Mouse (Mus musculus) midbrain, embryonic 11.5 days (tissue): Measurements from ENCODE around the gene Ckmt1. TPM values are rescaled to one million over a fixed set of nuclear protein-coding genes. Genes with fewer than 3 reads are reported as not detected.
A peak's percentile ranks its signal among the peaks of the same experiment; 100 is the strongest.

Experiments used
- ATAC-seq: fragments of 200-750 bp; cut with Nextera tagmentation; 2 replicates; pipeline ENCODE4 v1.8.0; 2017; ENCODE audit warnings: moderate TSS enrichment, moderate library complexity; ENCODE audit not compliant: low FRiP score
- DNase-seq: peaks from one replicate; pipeline ENCODE4 v3.0.0; 2015; ENCODE audit warnings: low spot score; ENCODE audit errors: missing footprints
- H3K27ac ChIP-seq: fragments of 300-500 bp; sonication (generic); 2 replicates; pipeline ENCODE4 v1.5.1; 2014; ENCODE audit warnings: low read depth, low read length
- H3K27me3 ChIP-seq: fragments of 300-500 bp; sonication (generic); 2 replicates; pipeline ENCODE4 v1.6.1; 2014; ENCODE audit warnings: mild to moderate bottlenecking, low read length, moderate library complexity, mixed read lengths; ENCODE audit not compliant: control insufficient read depth, insufficient read depth
- H3K36me3 ChIP-seq: fragments of 300-500 bp; sonication (generic); 2 replicates; pipeline ENCODE4 v1.6.1; 2014; ENCODE audit warnings: mild to moderate bottlenecking, low read length, moderate library complexity, mixed read lengths; ENCODE audit not compliant: control insufficient read depth, insufficient read depth
- H3K4me1 ChIP-seq: fragments of 300-500 bp; sonication (generic); 2 replicates; pipeline ENCODE4 v1.6.1; 2014; ENCODE audit warnings: low read length; ENCODE audit not compliant: control insufficient read depth, insufficient read depth
- H3K4me2 ChIP-seq: fragments of 300-500 bp; sonication (generic); 2 replicates; pipeline ENCODE4 v1.6.1; 2014; ENCODE audit warnings: mild to moderate bottlenecking, moderate library complexity
- H3K4me3 ChIP-seq: fragments of 300-500 bp; sonication (generic); 2 replicates; pipeline ENCODE4 v1.5.1; 2014; ENCODE audit warnings: low read depth, low read length
- H3K9ac ChIP-seq: fragments of 300-500 bp; sonication (generic); 2 replicates; pipeline ENCODE4 v1.6.1; 2014; ENCODE audit warnings: low read length
- H3K9me3 ChIP-seq: fragments of 300-500 bp; sonication (generic); 2 replicates; pipeline ENCODE4 v1.6.1; 2016; ENCODE audit warnings: low read length; ENCODE audit not compliant: control insufficient read depth
- WGBS: fragments of 180-500 bp; shearing (Covaris S2); extraction: QIAGEN DNeasy Blood & Tissue Kit; methylation state at CpG from one replicate; pipeline ENCODE4 v1.1.7; 2014; 5-methylcytosine and 5-hydroxymethylcytosine counted together
- polyA plus RNA-seq: library from polyadenylated mRNA; unstranded; fragments of >200 nt; fragmentation: Nextera tagmentation; extraction: Ambion mirVana; gene quantifications from 2 replicates; pipeline ENCODE4 v1.2.1, GENCODE M21; 2014

The Ckmt1 gene
- polyA plus RNA-seq, 1 experiment from 2014 or later: 4.1 TPM

DNA sequence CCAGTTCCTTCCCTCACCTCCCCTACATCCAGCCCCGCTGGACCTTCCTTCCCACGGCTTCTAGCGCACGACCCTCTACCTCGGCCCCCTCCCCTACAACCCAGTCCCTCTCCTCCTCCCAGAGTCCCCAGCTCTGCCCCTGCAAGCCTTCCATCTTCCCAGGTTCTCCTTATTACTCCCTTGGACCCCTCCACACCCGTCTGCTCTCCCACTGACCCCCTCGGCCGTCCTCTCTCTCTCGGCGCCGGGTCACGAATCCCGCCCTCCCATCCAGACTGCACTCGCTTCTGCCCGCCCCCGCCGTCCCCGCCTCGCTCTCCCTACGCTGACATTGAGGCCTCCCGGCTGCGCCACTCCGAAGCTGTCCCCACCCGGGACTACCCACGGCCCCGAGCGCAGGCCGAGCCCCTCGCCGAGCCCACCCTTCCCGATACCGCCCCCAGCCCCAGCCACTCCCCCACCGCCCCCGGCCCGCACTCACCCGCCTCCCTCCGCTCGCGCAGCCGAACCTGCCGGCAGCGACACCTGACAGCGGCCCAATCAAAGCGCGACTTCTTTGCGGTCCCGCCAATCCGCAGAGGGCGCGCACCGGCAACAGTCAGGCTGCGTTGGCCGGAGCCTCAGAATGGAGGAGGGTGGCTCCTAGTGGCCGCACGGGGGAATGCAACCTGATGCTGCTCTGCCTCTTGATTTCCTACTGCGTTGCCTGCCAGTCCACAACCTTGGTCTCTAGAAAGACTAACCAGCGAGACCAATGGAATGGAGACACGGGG is 2.5 kb upstream of the Ckmt1 start, which contains the start of gene Ppip5k1:
Ppip5k1 (minus strand) TSS at position 577 of the 773 bp plus-strand sequence.
- DNase-seq (peak; percentile 99), ATAC-seq (peak; percentile 94)
- peak within 1 kb of the TSS; percentile 59 for H3K4me3 ChIP-seq
- H3K4me1 ChIP-seq: peaks cover 12% of the 10 kb centered on the region; the same call in 1 of the 2 replicates
- no peaks in the 10 kb centered on the region for H3K9me3 ChIP-seq
- peak within 1 kb of the TSS; percentile 77 for H3K9ac ChIP-seq
- H3K27ac ChIP-seq: peak within 1 kb of the TSS; percentile 54; the same call in 1 of the 2 replicates
- peak within 1 kb of the TSS; percentile 68 for H3K4me2 ChIP-seq
- WGBS: under 1% methylated on average over 56 of the region's 58 CpGs
- H3K36me3 ChIP-seq: no peaks in the 10 kb centered on the region
- peaks cover 12% of the 10 kb centered on the region for H3K27me3 ChIP-seq

DNA sequence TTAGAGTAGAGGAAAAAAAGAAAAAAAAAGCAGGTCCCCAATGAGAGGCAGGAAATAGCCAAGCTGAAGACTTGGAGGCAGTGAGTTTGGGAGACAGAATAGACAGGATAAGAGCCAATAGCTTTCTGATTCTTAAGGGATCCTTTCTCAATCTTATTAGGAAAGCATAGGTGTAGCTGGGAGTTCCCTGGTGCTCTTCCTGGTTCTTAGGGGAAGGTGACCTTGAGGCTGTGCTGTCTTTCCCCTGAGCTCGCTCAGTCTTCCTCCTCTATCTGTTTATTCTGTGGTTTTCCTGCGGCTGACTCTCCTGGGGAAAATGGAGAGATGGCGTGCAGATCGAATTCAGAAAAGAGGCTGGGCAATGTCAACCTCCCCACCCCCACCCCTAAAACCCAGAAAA is 447 bp downstream of the Ckmt1 start:
- no peak for ATAC-seq
- H3K27ac ChIP-seq: no peak overlapping the region

DNA sequence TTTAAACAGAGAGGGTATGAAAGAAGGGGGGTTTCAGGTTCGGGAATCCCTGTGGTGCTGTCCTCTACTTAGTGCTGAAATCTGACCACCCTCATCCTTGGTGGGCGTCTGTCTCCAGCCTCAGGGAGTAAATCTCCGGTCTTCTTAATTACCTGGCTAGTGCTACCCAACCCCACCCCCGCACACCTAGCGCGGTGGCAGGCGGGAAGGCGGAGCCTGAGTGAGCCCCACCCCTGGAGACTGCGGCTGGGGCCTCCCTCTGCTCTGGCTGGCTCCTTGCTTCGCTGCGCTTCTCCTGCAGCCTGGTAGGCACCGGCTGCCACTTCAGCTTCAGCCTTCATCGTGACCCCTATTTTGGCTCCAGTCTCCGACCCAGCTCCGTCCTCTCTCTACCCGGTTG is 867 bp downstream of the Ckmt1 start:
- no peaks in the 10 kb centered on the region for H3K36me3 ChIP-seq
- ATAC-seq (peak; percentile 25; the same call in 1 of the 2 replicates), DNase-seq (peak; percentile 90)
- no peak overlapping the region for H3K27ac ChIP-seq
- peaks cover 12% of the 10 kb centered on the region; the same call in 1 of the 2 replicates for H3K4me1 ChIP-seq
- peaks cover 12% of the 10 kb centered on the region for H3K27me3 ChIP-seq
- peak overlapping the region; percentile 53 for H3K4me2 ChIP-seq
- H3K9ac ChIP-seq: peak overlapping the region; percentile 62
- H3K9me3 ChIP-seq: no peaks in the 10 kb centered on the region
- peak overlapping the region; percentile 29 for H3K4me3 ChIP-seq
- under 1% methylated on average over 16 of the region's 16 CpGs for WGBS

More for the DNA sequence above, 447 bp downstream of the Ckmt1 start:
- peak; percentile 86 for DNase-seq
- peaks cover 12% of the 10 kb centered on the region; the same call in 1 of the 2 replicates for H3K4me1 ChIP-seq
- H3K9ac ChIP-seq: no peak overlapping the region
- H3K36me3 ChIP-seq: no peaks in the 10 kb centered on the region
- no peaks in the 10 kb centered on the region for H3K9me3 ChIP-seq
- H3K4me3 ChIP-seq: no peak overlapping the region; the same call in 1 of the 2 replicates
- peaks cover 12% of the 10 kb centered on the region for H3K27me3 ChIP-seq
- H3K4me2 ChIP-seq: peak overlapping the region; percentile 53
- WGBS: 3% methylated on average over 4 of the region's 4 CpGs

DNA sequence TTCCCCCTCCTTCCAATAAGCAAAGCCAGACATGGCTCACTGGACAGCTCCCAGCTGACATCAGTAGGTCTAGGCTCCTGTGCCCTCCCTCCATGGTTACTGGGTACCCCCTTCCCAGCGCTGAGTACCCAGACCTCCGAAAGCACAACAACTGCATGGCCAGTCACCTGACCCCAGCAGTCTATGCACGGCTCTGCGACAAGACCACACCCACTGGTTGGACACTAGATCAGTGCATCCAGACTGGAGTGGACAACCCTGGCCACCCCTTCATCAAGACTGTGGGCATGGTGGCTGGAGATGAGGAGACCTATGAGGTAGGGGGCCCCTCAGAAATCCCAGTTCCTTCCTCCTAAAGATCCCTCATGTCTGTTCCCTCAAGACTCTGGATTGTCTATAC is 1.9 kb downstream of the Ckmt1 start:
- Histone ChIP-seq H3K4me3 (no peak overlapping the region), H3K9ac (no peak overlapping the region), H3K9me3 (no peaks in the 10 kb centered on the region), H3K27me3 (peaks cover 12% of the 10 kb centered on the region), H3K36me3 (no peaks in the 10 kb centered on the region), H3K27ac (no peak overlapping the region), H3K4me2 (no peak overlapping the region), H3K4me1 (peaks cover 8% of the 10 kb centered on the region; the same call in 1 of the 2 replicates)
- WGBS: 59% methylated on average over 4 of the region's 4 CpGs
- DNase-seq: no peak
- ATAC-seq: no peak

DNA sequence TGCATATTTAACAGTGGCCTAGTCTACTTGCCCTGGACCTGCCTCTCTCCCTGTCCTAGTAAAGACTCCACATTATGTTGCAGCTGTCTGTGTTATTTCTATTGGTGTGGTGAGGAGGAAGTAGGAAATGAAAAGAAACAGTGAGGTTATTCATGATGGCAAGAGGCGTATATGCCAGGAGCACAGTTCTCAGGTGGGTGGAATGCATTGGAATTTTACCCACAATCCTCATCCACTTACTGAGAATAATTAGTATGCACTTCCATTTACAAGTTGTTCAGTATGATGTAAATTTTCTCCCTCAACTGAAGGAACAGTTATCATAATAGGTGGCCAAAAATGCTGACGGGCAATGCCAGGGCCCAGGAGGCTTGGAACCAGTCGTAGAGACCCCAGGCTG is 6.1 kb downstream of the Ckmt1 start:
- Histone ChIP-seq H3K36me3 (no peaks in the 10 kb centered on the region), H3K27ac (no peak overlapping the region), H3K4me3 (no peak overlapping the region), H3K27me3 (peaks cover 3% of the 10 kb centered on the region; the same call in 1 of the 2 replicates), H3K4me1 (peaks cover 3% of the 10 kb centered on the region; the same call in 1 of the 2 replicates), H3K9me3 (no peaks in the 10 kb centered on the region), H3K4me2 (no peak overlapping the region), H3K9ac (no peak overlapping the region)
- DNase-seq (no peak), ATAC-seq (no peak)
- WGBS: 91% methylated on average over 3 of the region's 3 CpGs

DNA sequence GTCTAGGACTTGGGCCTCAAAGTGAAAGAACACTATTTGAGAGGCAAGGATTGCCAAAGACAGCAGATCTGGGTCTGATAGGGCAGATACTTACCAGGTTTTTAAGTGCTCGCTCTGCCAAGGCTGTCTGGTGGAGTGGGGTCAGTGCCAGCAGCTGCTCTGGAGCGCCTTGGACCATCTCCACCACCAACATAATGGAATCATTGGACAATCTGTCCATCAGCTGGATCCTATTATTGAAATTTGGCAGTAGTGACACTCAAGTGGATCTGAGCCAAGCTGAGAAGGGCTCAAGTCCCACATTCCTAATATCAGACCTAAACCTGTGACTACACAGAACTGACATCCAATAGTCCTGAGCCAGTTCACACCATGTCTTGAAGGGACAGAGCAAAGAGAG is 11.3 kb downstream of the Ckmt1 start:
- Histone ChIP-seq H3K9ac (no peak overlapping the region), H3K27me3 (no peaks in the 10 kb centered on the region), H3K36me3 (no peaks in the 10 kb centered on the region), H3K4me2 (no peak overlapping the region), H3K9me3 (no peaks in the 10 kb centered on the region), H3K27ac (no peak overlapping the region), H3K4me3 (no peak overlapping the region), H3K4me1 (no peaks in the 10 kb centered on the region)
- no peak for ATAC-seq
- DNase-seq: no peak
- whole genome bisulfite sequencing: 92% methylated on average over 2 of the region's 2 CpGs

DNA sequence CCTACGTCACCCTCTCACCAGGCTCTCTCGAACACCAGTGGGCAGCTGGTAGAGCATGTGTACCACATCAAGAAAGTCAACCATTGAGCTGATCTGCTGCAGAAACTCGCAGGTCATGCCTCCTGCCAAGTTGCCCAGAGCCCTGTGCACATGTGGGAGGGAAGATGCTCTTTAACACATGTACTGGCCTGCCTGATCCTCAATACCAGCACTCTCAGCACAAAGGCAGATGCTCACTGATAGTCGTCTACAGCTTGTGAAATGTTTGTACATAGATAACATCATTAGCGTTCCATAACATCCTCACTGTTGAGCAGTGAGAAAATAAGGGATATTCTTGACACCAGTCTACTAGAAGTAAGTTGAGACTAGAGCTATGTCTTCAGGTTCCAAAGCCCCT is 13.4 kb downstream of the Ckmt1 start:
- Histone ChIP-seq H3K4me1 (no peaks in the 10 kb centered on the region), H3K4me2 (no peak overlapping the region), H3K4me3 (no peak overlapping the region), H3K9me3 (no peaks in the 10 kb centered on the region), H3K36me3 (no peaks in the 10 kb centered on the region), H3K27ac (no peak overlapping the region), H3K27me3 (no peaks in the 10 kb centered on the region), H3K9ac (no peak overlapping the region)
- ATAC-seq (no peak), DNase-seq (no peak)
- WGBS: 89% methylated on average over 5 of the region's 5 CpGs

DNA sequence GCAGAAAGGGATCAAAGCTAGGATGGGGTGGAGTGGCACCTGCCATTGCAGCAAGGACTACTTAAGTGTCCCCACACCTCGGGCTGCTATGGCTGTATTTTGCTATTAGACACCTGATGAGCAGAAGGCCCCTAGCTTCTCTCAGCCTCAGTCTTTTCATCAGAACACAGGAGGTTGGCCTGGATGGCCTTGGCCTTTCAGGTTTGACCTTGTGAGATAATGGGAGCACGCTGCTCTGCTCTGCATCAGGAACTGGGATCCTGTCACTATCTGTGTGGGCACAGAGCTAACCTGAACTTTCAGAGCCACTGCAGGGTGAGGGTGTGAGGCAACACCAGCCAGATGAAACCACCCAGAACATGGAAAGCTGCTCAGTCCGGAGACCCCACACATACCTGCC is 14.8 kb downstream of the Ckmt1 start:
- 85% methylated on average over 3 of the region's 3 CpGs for WGBS
- Histone ChIP-seq H3K9me3 (no peaks in the 10 kb centered on the region), H3K4me3 (no peak overlapping the region), H3K36me3 (no peaks in the 10 kb centered on the region), H3K9ac (no peak overlapping the region), H3K27me3 (no peaks in the 10 kb centered on the region), H3K27ac (no peak overlapping the region), H3K4me2 (no peak overlapping the region), H3K4me1 (no peaks in the 10 kb centered on the region)
- ATAC-seq (no peak), DNase-seq (no peak)

DNA sequence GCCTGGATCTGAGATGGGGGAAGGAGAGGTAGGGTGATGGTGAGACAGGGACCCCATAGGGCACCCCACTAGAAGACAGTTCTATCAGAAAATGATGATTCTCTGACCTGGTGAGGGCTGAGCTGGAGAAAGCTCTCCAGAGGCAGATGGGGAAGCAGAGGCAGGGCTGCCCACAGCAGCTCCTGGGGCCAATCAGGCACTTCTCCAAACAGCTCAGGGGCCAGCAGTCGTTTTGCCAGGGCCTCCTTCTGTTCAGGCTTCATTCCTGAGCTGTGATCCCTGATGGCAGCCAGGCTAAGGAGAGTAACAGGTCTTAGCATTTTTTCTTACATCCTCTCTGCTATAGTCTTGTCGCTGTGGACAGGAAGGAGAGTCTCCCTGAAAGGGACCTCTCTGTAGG is 17.3 kb downstream of the Ckmt1 start:
- H3K36me3 ChIP-seq: no peaks in the 10 kb centered on the region
- no peak overlapping the region for H3K4me2 ChIP-seq
- H3K9ac ChIP-seq: no peak overlapping the region
- H3K27ac ChIP-seq: no peak overlapping the region
- 66% methylated on average over 2 of the region's 2 CpGs for WGBS
- no peaks in the 10 kb centered on the region for H3K27me3 ChIP-seq
- H3K9me3 ChIP-seq: no peaks in the 10 kb centered on the region
- no peaks in the 10 kb centered on the region for H3K4me1 ChIP-seq
- ATAC-seq (no peak), DNase-seq (no peak)
- no peak overlapping the region for H3K4me3 ChIP-seq
